Mouse (Mus musculus): ENCODE measurements around the gene Fndc9. TPM values are rescaled to one million over a fixed set of nuclear protein-coding genes. Genes with fewer than 3 reads are reported as not detected.

Fndc9 gene
- total and polyA plus RNA-seq, 3 experiments: 0.11 TPM; not detected in 2

GRCm38 (mm10) chr11:46223575-46223974, 11.8 kb upstream of the Fndc9 start:
- DNase-seq (ENCODE audit: low spot score) (no peak), ATAC-seq (ENCODE audit: extremely low read depth, insufficient number of reproducible peaks, low FRiP score, poor library complexity, severe bottlenecking) (no peak)
- H3K9me3 ChIP-seq (replicated peaks): no peaks in the 10 kb centered on the region
- no peak overlapping the region for H3K4me3 ChIP-seq (ENCODE audit: low read depth, low read length)
- TF ChIP-seq TAL1 (conservative IDR thresholded peaks at IDR 0.05; ENCODE audit: low read depth, low read length) (no peak), CTCF (IDR thresholded peaks at IDR 0.05; ENCODE audit: low read depth, low read length) (no peak), GATA2 (IDR thresholded peaks at IDR 0.05; ENCODE audit: borderline replicate concordance, low read depth, low read length) (no peak), GATA1 (IDR thresholded peaks at IDR 0.05; ENCODE audit: borderline replicate concordance, low read length) (no peak), POLR2AphosphoS5 (IDR thresholded peaks at IDR 0.05; ENCODE audit: insufficient replicate concordance, low read depth, low read length) (no peak)
- peaks cover 2% of the 10 kb centered on the region; the same call in 1 of the 2 replicates for H3K27me3 ChIP-seq (ENCODE audit: insufficient read depth, low read length)
- H3K4me1 ChIP-seq (ENCODE audit: insufficient read depth, low read depth, low read length): no peaks in the 10 kb centered on the region
- H3K36me3 ChIP-seq (replicated peaks): no peaks in the 10 kb centered on the region

- H3K4me1 ChIP-seq (ENCODE audit: insufficient read depth, low read depth, low read length): no peaks in the 10 kb centered on the region
- no peaks in the 10 kb centered on the region for H3K36me3 ChIP-seq (replicated peaks)
- no peaks in the 10 kb centered on the region for H3K9me3 ChIP-seq (replicated peaks)
- DNase-seq (ENCODE audit: low spot score): no peak
- ATAC-seq (ENCODE audit: extremely low read depth, insufficient number of reproducible peaks, low FRiP score, poor library complexity, severe bottlenecking): no peak
- H3K27me3 ChIP-seq (ENCODE audit: insufficient read depth, low read length): peaks cover 2% of the 10 kb centered on the region; the same call in 1 of the 2 replicates
- no peak overlapping the region for H3K4me3 ChIP-seq (ENCODE audit: low read depth, low read length)
- TF ChIP-seq GATA1 (IDR thresholded peaks at IDR 0.05; ENCODE audit: borderline replicate concordance, low read length) (no peak), POLR2AphosphoS5 (IDR thresholded peaks at IDR 0.05; ENCODE audit: insufficient replicate concordance, low read depth, low read length) (no peak), GATA2 (IDR thresholded peaks at IDR 0.05; ENCODE audit: borderline replicate concordance, low read depth, low read length) (no peak), TAL1 (conservative IDR thresholded peaks at IDR 0.05; ENCODE audit: low read depth, low read length) (no peak), CTCF (IDR thresholded peaks at IDR 0.05; ENCODE audit: low read depth, low read length) (no peak)
These were observed 10.0 kb upstream of the Fndc9 start for GRCm38 (mm10) chr11:46225345-46225744.

- H3K27me3 ChIP-seq (ENCODE audit: insufficient read depth, low read length): no peaks in the 10 kb centered on the region
- no peak for DNase-seq (ENCODE audit: low spot score)
- H3K4me1 ChIP-seq (ENCODE audit: insufficient read depth, low read depth, low read length): no peaks in the 10 kb centered on the region
- no peaks in the 10 kb centered on the region for H3K9me3 ChIP-seq (replicated peaks)
- ATAC-seq (ENCODE audit: extremely low read depth, insufficient number of reproducible peaks, low FRiP score, poor library complexity, severe bottlenecking): no peak
- H3K36me3 ChIP-seq (replicated peaks): no peaks in the 10 kb centered on the region
- H3K4me3 ChIP-seq (ENCODE audit: low read depth, low read length): no peak overlapping the region
- TF ChIP-seq GATA1 (IDR thresholded peaks at IDR 0.05; ENCODE audit: borderline replicate concordance, low read length): no peak
- no peak for TF ChIP-seq GATA2 (IDR thresholded peaks at IDR 0.05; ENCODE audit: borderline replicate concordance, low read depth, low read length)
- TF ChIP-seq TAL1 (conservative IDR thresholded peaks at IDR 0.05; ENCODE audit: low read depth, low read length): no peak
- no peak for TF ChIP-seq POLR2AphosphoS5 (IDR thresholded peaks at IDR 0.05; ENCODE audit: insufficient replicate concordance, low read depth, low read length)
- no peak for TF ChIP-seq CTCF (IDR thresholded peaks at IDR 0.05; ENCODE audit: low read depth, low read length)
These were observed 5.1 kb upstream of the Fndc9 start for GRCm38 (mm10) chr11:46230184-46230583.

GRCm38 (mm10) chr11:46232803-46233202, 2.5 kb upstream of the Fndc9 start:
- Histone ChIP-seq H3K4me3 (ENCODE audit: low read depth, low read length) (no peak overlapping the region), H3K36me3 (replicated peaks) (no peaks in the 10 kb centered on the region), H3K27me3 (ENCODE audit: insufficient read depth, low read length) (no peaks in the 10 kb centered on the region), H3K9me3 (replicated peaks) (no peaks in the 10 kb centered on the region), H3K4me1 (ENCODE audit: insufficient read depth, low read depth, low read length) (no peaks in the 10 kb centered on the region)
- TF ChIP-seq TAL1 (conservative IDR thresholded peaks at IDR 0.05; ENCODE audit: low read depth, low read length): no peak
- TF ChIP-seq GATA1 (IDR thresholded peaks at IDR 0.05; ENCODE audit: borderline replicate concordance, low read length): no peak
- no peak for TF ChIP-seq GATA2 (IDR thresholded peaks at IDR 0.05; ENCODE audit: borderline replicate concordance, low read depth, low read length)
- no peak for TF ChIP-seq CTCF (IDR thresholded peaks at IDR 0.05; ENCODE audit: low read depth, low read length)
- TF ChIP-seq POLR2AphosphoS5 (IDR thresholded peaks at IDR 0.05; ENCODE audit: insufficient replicate concordance, low read depth, low read length): no peak
- ATAC-seq (ENCODE audit: extremely low read depth, insufficient number of reproducible peaks, low FRiP score, poor library complexity, severe bottlenecking) (no peak), DNase-seq (ENCODE audit: low spot score) (no peak)

- no peaks in the 10 kb centered on the region for H3K4me1 ChIP-seq (ENCODE audit: insufficient read depth, low read depth, low read length)
- DNase-seq (ENCODE audit: low spot score): no peak
- no peak for ATAC-seq (ENCODE audit: extremely low read depth, insufficient number of reproducible peaks, low FRiP score, poor library complexity, severe bottlenecking)
- TF ChIP-seq POLR2AphosphoS5 (IDR thresholded peaks at IDR 0.05; ENCODE audit: insufficient replicate concordance, low read depth, low read length) (no peak), CTCF (IDR thresholded peaks at IDR 0.05; ENCODE audit: low read depth, low read length) (no peak), GATA1 (IDR thresholded peaks at IDR 0.05; ENCODE audit: borderline replicate concordance, low read length) (no peak), TAL1 (conservative IDR thresholded peaks at IDR 0.05; ENCODE audit: low read depth, low read length) (no peak), GATA2 (IDR thresholded peaks at IDR 0.05; ENCODE audit: borderline replicate concordance, low read depth, low read length) (no peak)
- H3K4me3 ChIP-seq (ENCODE audit: low read depth, low read length): no peak overlapping the region
- no peaks in the 10 kb centered on the region for H3K27me3 ChIP-seq (ENCODE audit: insufficient read depth, low read length)
- no peaks in the 10 kb centered on the region for H3K9me3 ChIP-seq (replicated peaks)
- no peaks in the 10 kb centered on the region for H3K36me3 ChIP-seq (replicated peaks)
These were observed 1.4 kb upstream of the Fndc9 start for GRCm38 (mm10) chr11:46233966-46234365.

GRCm38 (mm10) chr11:46236976-46237375, 1.6 kb downstream of the Fndc9 start:
- TF ChIP-seq CTCF (IDR thresholded peaks at IDR 0.05; ENCODE audit: low read depth, low read length) (no peak), TAL1 (conservative IDR thresholded peaks at IDR 0.05; ENCODE audit: low read depth, low read length) (no peak)
- no peaks in the 10 kb centered on the region for H3K4me1 ChIP-seq (ENCODE audit: insufficient read depth, low read depth, low read length)
- H3K36me3 ChIP-seq (replicated peaks): no peaks in the 10 kb centered on the region
- H3K4me3 ChIP-seq (ENCODE audit: low read depth, low read length): no peak overlapping the region
- no peak for ATAC-seq (ENCODE audit: extremely low read depth, insufficient number of reproducible peaks, low FRiP score, poor library complexity, severe bottlenecking)
- peak; percentile 37 for DNase-seq (ENCODE audit: low spot score)
- H3K9me3 ChIP-seq (replicated peaks): no peaks in the 10 kb centered on the region
- no peaks in the 10 kb centered on the region for H3K27me3 ChIP-seq (ENCODE audit: insufficient read depth, low read length)

All from G1E (cell line).